Mouse (Mus musculus) ES-E14 (cell line): Measurements from ENCODE around the gene 4933411K16Rik.

Experiments
- CHD2 ChIP-seq: IDR thresholded peaks from 2 replicates; pipeline ENCODE4 v1.6.1; 2014; ENCODE audit warnings: mild to moderate bottlenecking, low read depth, low read length, inconsistent platforms
- HCFC1 ChIP-seq: IDR thresholded peaks from 2 replicates; pipeline ENCODE4 v1.6.1; 2012; ENCODE audit warnings: low read length, inconsistent platforms, borderline replicate concordance; ENCODE audit not compliant: insufficient read depth
- ZC3H11A ChIP-seq: IDR thresholded peaks from 2 replicates; pipeline ENCODE4 v1.6.1; 2012; ENCODE audit warnings: low read depth, mild to moderate bottlenecking, inconsistent platforms, low read length, borderline replicate concordance

GRCm38 (mm10) chr19:42045269-42046102, 6.6 kb upstream of the 4933411K16Rik start, which contains the start of gene Hoga1:
- TF ChIP-seq ZC3H11A: no peak
- TF ChIP-seq HCFC1: no peak
- TF ChIP-seq CHD2: no peak
